Mouse (Mus musculus) C2C12 (cell line): Measurements from ENCODE around the gene Hdac11. TPM values are rescaled to one million over a fixed set of nuclear protein-coding genes. Genes with fewer than 3 reads are reported as not detected.

Experiments used
- H3K27me3 ChIP-seq: one replicate; pipeline ENCODE4 v1.6.1; 2011; ENCODE audit not compliant: control insufficient read depth, insufficient read depth, insufficient read length
- H3K36me3 ChIP-seq: one replicate; pipeline ENCODE4 v1.6.1; 2011; ENCODE audit not compliant: control insufficient read depth, insufficient read depth
- H3K4me3 ChIP-seq: one replicate; pipeline ENCODE4 v1.5.1; 2011; ENCODE audit warnings: mild to moderate bottlenecking, control low read depth; ENCODE audit not compliant: poor library complexity, insufficient read depth, severe bottlenecking
- H3K79me2 ChIP-seq: one replicate; pipeline ENCODE4 v1.6.1; 2011; ENCODE audit not compliant: control insufficient read depth, insufficient read depth
- H3K79me3 ChIP-seq: one replicate; pipeline ENCODE4 v1.6.1; 2011; ENCODE audit warnings: low read depth, control low read depth
- H3ac ChIP-seq: one replicate; pipeline ENCODE3; 2011; ENCODE audit warnings: low read depth; ENCODE audit not compliant: control insufficient read depth, insufficient read length
- CEBPB ChIP-seq: IDR thresholded peaks from one replicate; pipeline ENCODE4 v1.6.1; 2011; ENCODE audit warnings: low read depth, mild to moderate bottlenecking, control low read depth, moderate library complexity
- CTCF ChIP-seq: IDR thresholded peaks from one replicate; pipeline ENCODE4 v1.5.1; 2011; ENCODE audit not compliant: control insufficient read depth, insufficient read depth, insufficient read length
- FOSL1 ChIP-seq: IDR thresholded peaks from one replicate; pipeline ENCODE4 v1.8.0; 2011; ENCODE audit warnings: mild to moderate bottlenecking, low read length; ENCODE audit not compliant: poor library complexity, insufficient read depth, severe bottlenecking
- MAX ChIP-seq: IDR thresholded peaks from one replicate; pipeline ENCODE4 v1.6.1; 2011; ENCODE audit warnings: mild to moderate bottlenecking, control low read depth
- MYOD1 ChIP-seq: IDR thresholded peaks from one replicate; pipeline ENCODE4 v1.6.1; 2011; ENCODE audit warnings: low read depth; ENCODE audit not compliant: control insufficient read depth, insufficient read length
- MYOG ChIP-seq: IDR thresholded peaks from one replicate; pipeline ENCODE4 v1.6.1; 2011; ENCODE audit not compliant: control insufficient read depth, insufficient read length; ENCODE audit errors: extremely low read depth
- USF1 ChIP-seq: IDR thresholded peaks from one replicate; pipeline ENCODE4 v1.6.1; 2011; ENCODE audit warnings: low read depth, mild to moderate bottlenecking, control low read depth, moderate library complexity
- polyA plus RNA-seq: library from polyadenylated mRNA; unstranded; fragments of >200 nt; fragmentation: generic; extraction: Trizol; gene quantifications from one replicate; pipeline ENCODE4 v1.2.1, GENCODE M21; 2012; ENCODE audit warnings: missing spikeins

The Hdac11 gene
- polyA plus RNA-seq, 1 experiment: 1.1 TPM

- no peak for TF ChIP-seq CTCF
- TF ChIP-seq CEBPB: no peak
- TF ChIP-seq MAX: no peak
- no peak for TF ChIP-seq MYOG
- no peak for TF ChIP-seq MYOD1
- no peak for TF ChIP-seq FOSL1
- no peaks in the 10 kb centered on the region for H3K36me3 ChIP-seq
- no peaks in the 10 kb centered on the region for H3K79me2 ChIP-seq
- H3K4me3 ChIP-seq: no peak overlapping the region
- no peak overlapping the region for H3ac ChIP-seq
- H3K79me3 ChIP-seq: no peaks in the 10 kb centered on the region
- H3K27me3 ChIP-seq: no peaks in the 10 kb centered on the region
Measured at GRCm38 (mm10) chr6:91161506-91162235, 5.2 kb downstream of the Hdac11 start.

DNA sequence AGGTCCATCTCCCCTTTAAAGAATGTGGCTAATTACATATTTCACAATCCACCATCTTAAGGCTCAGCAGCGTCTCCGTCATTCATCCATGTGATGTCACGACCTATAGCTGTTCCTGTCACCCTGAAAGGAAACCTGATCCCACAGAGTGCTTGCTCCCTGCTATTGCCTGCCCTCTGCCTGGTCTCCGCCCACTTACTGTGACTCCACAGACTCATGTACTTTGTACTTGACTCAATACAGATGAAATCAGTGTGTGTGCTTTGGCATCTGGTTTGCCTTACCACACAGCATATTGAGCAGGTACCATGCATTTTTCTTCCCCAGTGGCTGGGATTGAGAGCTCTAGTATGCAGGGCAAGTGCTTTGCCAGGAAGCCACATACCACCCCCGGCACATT, 5.8 kb downstream of the Hdac11 start:
- Histone ChIP-seq H3K79me2 (no peaks in the 10 kb centered on the region), H3K4me3 (no peak overlapping the region), H3K36me3 (no peaks in the 10 kb centered on the region), H3K27me3 (no peaks in the 10 kb centered on the region), H3ac (no peak overlapping the region), H3K79me3 (no peaks in the 10 kb centered on the region)
- TF ChIP-seq FOSL1 (no peak), MAX (no peak), USF1 (no peak), CEBPB (no peak), MYOD1 (no peak), MYOG (no peak), CTCF (no peak)

DNA sequence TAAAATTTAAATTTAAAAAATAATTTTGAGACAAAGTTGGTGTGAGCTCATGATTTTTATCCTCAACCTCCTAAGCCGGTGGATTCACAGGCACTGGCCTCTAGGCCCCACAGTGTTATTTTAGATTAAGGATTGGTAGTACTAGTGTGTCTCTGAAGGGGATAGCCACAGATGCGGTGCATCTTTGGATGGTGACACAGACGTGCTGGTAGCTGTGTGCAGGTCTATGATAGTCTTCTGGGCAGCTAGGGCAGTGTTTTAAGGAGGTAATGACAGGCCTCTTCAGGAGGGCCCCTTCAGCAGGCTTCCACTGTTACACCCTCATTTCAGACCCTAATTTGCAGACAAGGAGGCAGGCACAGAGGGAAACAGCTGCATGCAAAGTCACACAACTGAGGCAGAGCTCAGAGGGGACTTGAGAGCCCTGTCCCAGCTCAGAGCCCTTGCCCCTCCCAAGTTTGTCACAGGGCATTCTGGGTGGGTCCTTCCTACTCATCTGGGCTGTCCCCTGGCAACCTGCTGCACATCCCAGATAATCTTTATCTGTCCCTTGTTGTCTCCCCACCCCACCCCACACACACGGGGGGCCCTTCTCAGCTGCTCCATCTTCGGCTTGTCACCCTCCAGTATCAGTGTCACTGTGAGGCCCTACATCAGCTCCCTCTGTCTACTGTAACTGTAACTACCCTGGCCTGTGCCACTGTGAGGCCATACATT, 6.9 kb downstream of the Hdac11 start:
- Histone ChIP-seq H3K79me2 (no peaks in the 10 kb centered on the region), H3K36me3 (no peaks in the 10 kb centered on the region), H3K27me3 (no peaks in the 10 kb centered on the region), H3K4me3 (no peak overlapping the region), H3K79me3 (no peaks in the 10 kb centered on the region), H3ac (no peak overlapping the region)
- TF ChIP-seq CEBPB (no peak), FOSL1 (no peak), MYOG (no peak), MYOD1 (no peak), CTCF (no peak), USF1 (no peak), MAX (no peak)

- H3K27me3 ChIP-seq: no peaks in the 10 kb centered on the region
- no peaks in the 10 kb centered on the region for H3K36me3 ChIP-seq
- TF ChIP-seq MYOG (no peak), MAX (no peak), CTCF (no peak), MYOD1 (no peak), FOSL1 (no peak), CEBPB (no peak)
- H3ac ChIP-seq: no peak overlapping the region
- no peaks in the 10 kb centered on the region for H3K79me2 ChIP-seq
- no peaks in the 10 kb centered on the region for H3K79me3 ChIP-seq
- H3K4me3 ChIP-seq: no peak overlapping the region
Measured at GRCm38 (mm10) chr6:91164584-91164983, 8.1 kb downstream of the Hdac11 start.

GRCm38 (mm10) chr6:91165210-91165609, 8.7 kb downstream of the Hdac11 start:
- no peaks in the 10 kb centered on the region for H3K79me3 ChIP-seq

More at GRCm38 (mm10) chr6:91165210-91165609, 8.7 kb downstream of the Hdac11 start:
- Histone ChIP-seq H3K36me3 (no peaks in the 10 kb centered on the region), H3K4me3 (no peak overlapping the region), H3K79me2 (no peaks in the 10 kb centered on the region), H3K27me3 (no peaks in the 10 kb centered on the region), H3ac (no peak overlapping the region)
- TF ChIP-seq MAX (no peak), CTCF (peak; percentile 66)
